Mouse (Mus musculus): ENCODE measurements around the gene Btbd9. TPM values are rescaled to one million over a fixed set of nuclear protein-coding genes. Genes with fewer than 3 reads are reported as not detected.
A peak's percentile ranks its signal among the peaks of the same experiment; 100 is the strongest.

Btbd9 gene
- polyA plus RNA-seq, 1 experiment from 2014 or later = 139 TPM

- no peak for ATAC-seq (ENCODE audit: low FRiP score, low read depth)
- Histone ChIP-seq H3K4me2 (no peak overlapping the region), H3K27me3 (no peaks in the 10 kb centered on the region), H3K4me1 (replicated peaks) (peaks cover 45% of the 10 kb centered on the region), H3K27ac (replicated peaks) (no peak overlapping the region; the same call in 1 of the 2 replicates), H3K4me3 (no peak overlapping the region), H3K9me3 (no peaks in the 10 kb centered on the region), H3K9ac (no peak overlapping the region), H3K36me3 (no peaks in the 10 kb centered on the region)
- WGBS = 57% methylated on average over 8 of the region's 8 CpGs
Observed at GRCm38 (mm10) chr17:30255928-30256560, 320.2 kb downstream of the Btbd9 start.

DNA sequence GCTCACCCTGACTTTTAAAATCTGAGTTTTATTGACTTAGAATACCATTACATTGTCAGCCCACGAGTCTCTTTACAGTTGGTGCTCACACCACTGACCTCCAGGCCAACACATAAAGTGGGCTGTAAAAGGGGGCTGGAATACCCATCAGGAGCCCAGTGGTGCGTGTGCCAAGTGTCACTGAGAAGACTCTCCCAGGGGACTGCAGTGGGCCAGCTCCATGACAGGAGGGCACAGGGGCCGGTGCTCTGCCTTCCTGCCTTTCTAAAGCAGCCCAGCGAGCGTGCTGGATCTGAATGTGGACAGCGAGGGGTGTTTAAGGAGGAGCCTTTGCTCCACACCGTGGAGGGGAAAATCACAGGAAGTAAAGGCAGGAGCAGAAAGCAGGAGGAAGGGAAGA is 322.4 kb downstream of the Btbd9 start:
- no peak overlapping the region for H3K4me2 ChIP-seq
- no peaks in the 10 kb centered on the region for H3K9me3 ChIP-seq
- no peak overlapping the region for H3K4me3 ChIP-seq
- no peak for ATAC-seq (ENCODE audit: low FRiP score, low read depth)
- 29% methylated on average over 7 of the region's 7 CpGs for WGBS
- H3K27ac ChIP-seq (replicated peaks) = no peak overlapping the region
- no peaks in the 10 kb centered on the region for H3K27me3 ChIP-seq
- H3K4me1 ChIP-seq (replicated peaks) = peaks cover 32% of the 10 kb centered on the region
- no peak overlapping the region for H3K9ac ChIP-seq
- H3K36me3 ChIP-seq = no peaks in the 10 kb centered on the region

GRCm38 (mm10) chr17:30253028-30253427 is 323.3 kb downstream of the Btbd9 start:
- Histone ChIP-seq H3K27me3 (no peaks in the 10 kb centered on the region), H3K4me3 (no peak overlapping the region), H3K9ac (no peak overlapping the region), H3K4me1 (replicated peaks) (peaks cover 28% of the 10 kb centered on the region), H3K27ac (replicated peaks) (no peak overlapping the region), H3K4me2 (no peak overlapping the region), H3K36me3 (no peaks in the 10 kb centered on the region), H3K9me3 (no peaks in the 10 kb centered on the region)
- WGBS = 65% methylated on average over 5 of the region's 5 CpGs
- no peak for ATAC-seq (ENCODE audit: low FRiP score, low read depth)

DNA sequence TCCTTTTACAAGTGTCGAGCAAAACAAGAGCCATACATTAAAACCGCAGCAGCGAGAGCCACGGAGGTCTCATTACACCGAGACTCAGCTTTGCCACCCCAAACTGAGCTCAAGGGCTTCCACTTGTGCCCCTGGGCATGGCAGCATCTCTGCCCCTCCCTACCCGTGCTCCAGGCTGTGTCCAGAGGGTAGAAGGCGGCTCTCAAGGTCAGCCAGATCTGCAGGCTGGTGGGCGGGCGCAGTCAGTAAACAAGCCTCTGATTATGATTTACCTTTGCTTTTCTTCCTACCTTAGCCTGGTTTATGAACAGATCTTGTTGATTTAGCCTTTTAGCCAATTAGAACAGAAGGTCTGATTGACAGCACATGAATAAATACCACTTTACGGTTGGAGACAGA is 331.0 kb downstream of the Btbd9 start:
- Histone ChIP-seq H3K9ac (no peak overlapping the region), H3K4me3 (no peak overlapping the region), H3K36me3 (no peaks in the 10 kb centered on the region), H3K9me3 (no peaks in the 10 kb centered on the region), H3K4me1 (replicated peaks) (peaks cover 50% of the 10 kb centered on the region), H3K4me2 (no peak overlapping the region), H3K27ac (replicated peaks) (peak overlapping the region; percentile 28; the same call in 1 of the 2 replicates), H3K27me3 (no peaks in the 10 kb centered on the region)
- 63% methylated on average over 10 of the region's 10 CpGs for WGBS
- ATAC-seq (ENCODE audit: low FRiP score, low read depth) = no peak

- H3K4me2 ChIP-seq = no peak overlapping the region
- no peaks in the 10 kb centered on the region for H3K27me3 ChIP-seq
- H3K4me3 ChIP-seq = no peak overlapping the region
- H3K9me3 ChIP-seq = no peaks in the 10 kb centered on the region
- H3K27ac ChIP-seq (replicated peaks) = peak overlapping the region; percentile 56
- no peak overlapping the region for H3K9ac ChIP-seq
- whole genome bisulfite sequencing = 53% methylated on average over 14 of the region's 14 CpGs
- no peaks in the 10 kb centered on the region for H3K36me3 ChIP-seq
- peaks cover 52% of the 10 kb centered on the region for H3K4me1 ChIP-seq (replicated peaks)
- ATAC-seq (ENCODE audit: low FRiP score, low read depth) = no peak
Observed at GRCm38 (mm10) chr17:30244651-30245307, 331.5 kb downstream of the Btbd9 start.

GRCm38 (mm10) chr17:30243540-30243939 is 332.7 kb downstream of the Btbd9 start:
- WGBS = 73% methylated on average over 7 of the region's 7 CpGs
- Histone ChIP-seq H3K4me2 (no peak overlapping the region), H3K4me1 (replicated peaks) (peaks cover 63% of the 10 kb centered on the region), H3K4me3 (no peak overlapping the region), H3K9me3 (no peaks in the 10 kb centered on the region), H3K27ac (replicated peaks) (no peak overlapping the region), H3K36me3 (no peaks in the 10 kb centered on the region), H3K9ac (no peak overlapping the region), H3K27me3 (no peaks in the 10 kb centered on the region)
- no peak for ATAC-seq (ENCODE audit: low FRiP score, low read depth)

GRCm38 (mm10) chr17:30242647-30243046 is 333.6 kb downstream of the Btbd9 start:
- no peaks in the 10 kb centered on the region for H3K9me3 ChIP-seq
- H3K36me3 ChIP-seq = no peaks in the 10 kb centered on the region
- no peak overlapping the region for H3K4me3 ChIP-seq
- 92% methylated on average over 4 of the region's 4 CpGs for WGBS
- no peaks in the 10 kb centered on the region for H3K27me3 ChIP-seq
- no peak overlapping the region for H3K27ac ChIP-seq (replicated peaks)
- H3K4me1 ChIP-seq (replicated peaks) = peaks cover 63% of the 10 kb centered on the region
- no peak overlapping the region for H3K4me2 ChIP-seq
- no peak overlapping the region for H3K9ac ChIP-seq
- no peak for ATAC-seq (ENCODE audit: low FRiP score, low read depth)

- no peak overlapping the region for H3K4me2 ChIP-seq
- no peak overlapping the region for H3K9ac ChIP-seq
- ATAC-seq (ENCODE audit: low FRiP score, low read depth) = peak; percentile 55; the same call in 1 of the 2 replicates
- no peaks in the 10 kb centered on the region for H3K9me3 ChIP-seq
- peak overlapping the region; percentile 34; the same call in 1 of the 2 replicates for H3K27ac ChIP-seq (replicated peaks)
- peaks cover 72% of the 10 kb centered on the region for H3K4me1 ChIP-seq (replicated peaks)
- no peak overlapping the region for H3K4me3 ChIP-seq
- H3K36me3 ChIP-seq = no peaks in the 10 kb centered on the region
- 29% methylated on average over 17 of the region's 17 CpGs for WGBS
- H3K27me3 ChIP-seq = no peaks in the 10 kb centered on the region
Observed at GRCm38 (mm10) chr17:30241720-30242322, 334.5 kb downstream of the Btbd9 start.

DNA sequence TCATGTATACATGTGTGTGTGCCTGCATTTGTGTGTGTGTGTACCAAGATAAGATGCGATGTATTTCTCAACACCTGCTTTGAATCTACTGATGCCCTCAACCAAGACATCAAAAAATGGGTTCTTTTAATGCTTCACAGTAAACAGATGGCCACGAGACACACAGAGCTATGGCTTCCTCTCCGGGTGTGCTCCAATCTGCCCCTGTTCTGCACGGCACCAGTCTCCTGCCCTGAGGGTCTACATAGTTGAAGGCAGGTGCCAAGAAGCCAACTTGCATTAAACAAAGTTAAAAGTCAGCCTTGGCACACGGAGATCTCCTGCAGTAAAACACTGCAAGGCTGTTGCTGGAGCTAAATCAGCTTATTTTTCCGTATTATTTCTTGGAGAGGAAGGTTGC is 335.2 kb downstream of the Btbd9 start:
- ATAC-seq (ENCODE audit: low FRiP score, low read depth) = no peak
- whole genome bisulfite sequencing = 65% methylated on average over 6 of the region's 6 CpGs
- Histone ChIP-seq H3K27me3 (no peaks in the 10 kb centered on the region), H3K4me1 (replicated peaks) (peaks cover 78% of the 10 kb centered on the region), H3K4me2 (no peak overlapping the region), H3K36me3 (no peaks in the 10 kb centered on the region), H3K27ac (replicated peaks) (peak overlapping the region; percentile 34; the same call in 1 of the 2 replicates), H3K4me3 (no peak overlapping the region), H3K9me3 (no peaks in the 10 kb centered on the region), H3K9ac (no peak overlapping the region)

DNA sequence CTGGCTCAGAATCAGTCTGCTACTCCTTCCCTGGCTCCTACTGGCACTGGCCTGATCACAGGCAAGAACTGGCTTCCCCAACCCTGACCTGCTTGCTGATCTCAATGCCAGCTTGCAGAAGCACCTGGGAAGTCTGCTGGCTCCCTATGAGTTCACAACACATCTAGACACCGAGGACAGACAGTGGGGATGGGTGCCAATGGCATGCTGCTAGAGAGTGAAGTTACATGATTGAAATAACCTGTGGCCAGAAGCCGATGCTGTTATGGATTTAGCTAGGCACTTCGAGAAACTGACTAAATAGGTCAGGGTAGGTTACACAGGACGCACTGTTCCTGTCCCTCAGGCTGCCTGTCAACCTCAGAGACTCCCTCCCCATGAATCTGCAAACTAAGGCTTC is 335.6 kb downstream of the Btbd9 start:
- Histone ChIP-seq H3K4me3 (no peak overlapping the region), H3K27ac (replicated peaks) (no peak overlapping the region), H3K4me2 (no peak overlapping the region), H3K36me3 (no peaks in the 10 kb centered on the region), H3K27me3 (no peaks in the 10 kb centered on the region), H3K9me3 (no peaks in the 10 kb centered on the region), H3K9ac (no peak overlapping the region), H3K4me1 (replicated peaks) (peaks cover 78% of the 10 kb centered on the region)
- no peak for ATAC-seq (ENCODE audit: low FRiP score, low read depth)
- 75% methylated on average over 4 of the region's 4 CpGs for WGBS

GRCm38 (mm10) chr17:30239458-30239857 is 336.8 kb downstream of the Btbd9 start:
- no peak overlapping the region for H3K27ac ChIP-seq (replicated peaks)
- no peaks in the 10 kb centered on the region for H3K27me3 ChIP-seq
- no peaks in the 10 kb centered on the region for H3K9me3 ChIP-seq
- no peak overlapping the region for H3K9ac ChIP-seq
- H3K36me3 ChIP-seq = no peaks in the 10 kb centered on the region
- H3K4me2 ChIP-seq = no peak overlapping the region
- peaks cover 66% of the 10 kb centered on the region for H3K4me1 ChIP-seq (replicated peaks)
- H3K4me3 ChIP-seq = no peak overlapping the region
- ATAC-seq (ENCODE audit: low FRiP score, low read depth) = no peak
- WGBS = 72% methylated on average over 5 of the region's 5 CpGs

DNA sequence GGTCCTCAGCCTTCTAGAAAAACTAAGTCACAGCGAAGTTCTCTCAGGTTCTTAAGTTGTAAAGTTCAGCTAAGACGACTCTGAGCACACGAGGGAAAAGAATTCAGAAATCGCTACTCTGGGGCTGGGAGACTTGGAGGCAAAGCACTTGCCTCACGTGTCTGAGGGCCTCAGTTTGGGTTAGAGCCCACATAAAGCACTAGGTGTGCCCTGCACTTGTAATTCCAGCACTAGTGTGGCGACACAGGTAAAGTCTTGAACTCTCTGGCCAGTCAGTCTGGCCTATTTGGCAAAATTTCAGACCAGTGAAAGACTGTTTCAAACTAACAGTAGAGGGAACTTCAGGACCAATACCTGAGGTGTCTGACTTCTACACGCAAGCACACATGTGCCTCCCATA is 338.7 kb downstream of the Btbd9 start:
- peaks cover 66% of the 10 kb centered on the region for H3K4me1 ChIP-seq (replicated peaks)
- H3K9ac ChIP-seq = no peak overlapping the region
- no peak overlapping the region for H3K27ac ChIP-seq (replicated peaks)
- 93% methylated on average over 7 of the region's 7 CpGs for WGBS
- H3K36me3 ChIP-seq = no peaks in the 10 kb centered on the region
- no peak overlapping the region for H3K4me2 ChIP-seq
- ATAC-seq (ENCODE audit: low FRiP score, low read depth) = no peak
- no peaks in the 10 kb centered on the region for H3K9me3 ChIP-seq
- H3K27me3 ChIP-seq = no peaks in the 10 kb centered on the region
- no peak overlapping the region for H3K4me3 ChIP-seq

All from hindbrain, embryonic 15.5 days (tissue).